Mouse (Mus musculus) lung, adult 2 months (tissue): ENCODE data around the gene Mtrf1l.

Experiments used
- CTCF ChIP-seq: fragments of 200-500 bp; IDR thresholded peaks from 2 replicates; pipeline ENCODE4 v1.5.1; 2011; ENCODE audit warnings: mild to moderate bottlenecking, low read length, control low read depth; ENCODE audit not compliant: insufficient read depth
- POLR2A ChIP-seq: fragments of 200-500 bp; IDR thresholded peaks from 2 replicates; pipeline ENCODE4 v1.6.1; 2011; ENCODE audit warnings: low read depth, mild to moderate bottlenecking, control low read depth, low read length, borderline replicate concordance; ENCODE audit errors: extremely low read depth

DNA sequence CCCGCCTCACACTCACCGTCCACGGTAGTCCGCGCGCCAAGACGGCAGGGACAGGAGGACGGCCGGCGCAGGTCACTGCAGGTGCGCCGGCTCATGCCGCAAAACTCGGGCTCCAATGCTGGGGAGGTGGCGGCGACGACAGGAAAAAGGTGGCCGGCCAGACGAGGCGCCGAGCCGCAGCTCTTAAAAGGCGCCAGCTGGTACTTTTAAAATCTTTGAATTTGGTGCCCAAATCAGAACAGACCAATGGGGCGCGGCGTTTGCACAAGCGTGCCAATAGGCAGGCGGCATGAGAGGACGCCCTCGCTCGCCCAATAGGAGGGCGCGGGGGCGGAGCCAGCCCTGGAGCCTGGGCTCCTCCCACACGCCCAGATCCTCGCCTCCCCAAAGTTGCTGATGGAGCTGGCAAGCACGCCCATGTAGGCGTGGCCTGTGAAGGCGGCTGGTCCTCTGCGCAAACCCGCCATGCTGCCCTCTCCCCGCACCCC lies 18.4 kb downstream of the Mtrf1l start, which contains the start of gene Fbxo5:
- TF ChIP-seq POLR2A (no peak), CTCF (no peak)
